Mouse (Mus musculus) telencephalon, adult 2 months (tissue): ENCODE measurements around the gene Sobp.
A peak's percentile ranks its signal among the peaks of the same experiment; 100 is the strongest.

Source experiments
- DNase-seq: peaks from one replicate; pipeline ENCODE4 v3.0.0-alpha.2; 2011; ENCODE audit warnings: low read depth, low spot score

The Sobp gene

DNA sequence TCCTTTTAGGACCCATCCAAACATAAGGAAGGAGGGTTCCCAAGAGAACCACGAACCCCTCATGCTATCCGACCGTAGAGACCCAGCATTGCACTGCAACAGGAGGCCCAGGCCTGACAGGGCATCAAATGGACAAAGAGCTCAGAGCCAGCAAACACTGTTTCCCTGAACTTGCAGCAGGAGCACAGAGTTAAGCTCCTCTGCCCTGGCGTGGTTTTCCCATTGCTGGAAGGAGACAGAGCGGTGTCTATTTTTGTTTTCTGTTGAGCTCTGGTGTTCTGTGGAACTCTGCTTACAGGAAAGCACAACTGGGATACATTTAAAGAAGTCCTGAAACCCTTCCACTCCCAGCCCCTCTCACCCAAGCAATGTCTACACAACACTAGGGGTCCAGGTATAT is 15.0 kb downstream of the Sobp start:
- no peak for DNase-seq

DNA sequence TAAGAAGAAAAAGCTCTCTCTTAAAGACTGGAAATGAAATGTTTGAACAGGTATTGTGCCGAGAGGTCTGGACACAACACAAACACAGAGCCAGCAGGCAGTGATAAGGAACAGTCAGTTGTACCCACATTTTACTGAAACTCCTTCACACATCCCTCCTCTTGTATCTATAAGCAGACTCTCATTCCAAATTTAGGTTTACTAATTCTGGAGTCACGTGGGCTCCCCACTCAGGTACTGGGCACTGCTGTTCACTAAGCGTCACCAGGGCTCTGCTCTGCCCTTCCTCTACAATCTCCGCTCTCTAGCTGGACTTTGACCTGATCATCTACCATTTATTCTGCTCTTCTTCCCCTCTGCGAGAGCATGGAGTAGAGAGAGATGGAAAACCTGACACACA is 15.4 kb downstream of the Sobp start:
- no peak for DNase-seq

DNA sequence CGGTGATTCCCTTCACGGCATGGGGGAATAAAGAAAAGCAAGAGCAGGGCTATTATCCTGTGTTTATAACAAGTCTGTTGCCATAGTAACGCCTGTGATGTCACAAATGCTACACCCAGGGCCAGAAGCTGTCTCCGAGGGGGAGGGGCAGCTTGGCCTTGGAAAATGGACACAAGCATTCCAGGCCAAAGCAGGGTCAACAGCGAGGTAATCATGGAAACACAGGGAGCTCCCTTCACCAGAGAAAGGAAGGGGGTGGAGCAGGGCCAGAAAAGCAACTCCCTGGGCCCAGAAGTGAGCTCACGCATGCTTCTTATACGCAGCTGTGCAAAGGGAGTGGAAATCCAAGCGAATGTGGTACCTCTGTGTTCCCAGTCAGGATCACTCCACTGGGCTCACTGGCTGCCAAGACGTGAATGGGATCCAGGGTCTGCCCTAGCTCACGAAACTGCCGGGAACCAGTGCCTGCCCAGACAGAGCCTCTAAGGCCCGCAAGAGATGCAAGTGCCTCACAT is 19.2 kb downstream of the Sobp start:
- no peak for DNase-seq

DNA sequence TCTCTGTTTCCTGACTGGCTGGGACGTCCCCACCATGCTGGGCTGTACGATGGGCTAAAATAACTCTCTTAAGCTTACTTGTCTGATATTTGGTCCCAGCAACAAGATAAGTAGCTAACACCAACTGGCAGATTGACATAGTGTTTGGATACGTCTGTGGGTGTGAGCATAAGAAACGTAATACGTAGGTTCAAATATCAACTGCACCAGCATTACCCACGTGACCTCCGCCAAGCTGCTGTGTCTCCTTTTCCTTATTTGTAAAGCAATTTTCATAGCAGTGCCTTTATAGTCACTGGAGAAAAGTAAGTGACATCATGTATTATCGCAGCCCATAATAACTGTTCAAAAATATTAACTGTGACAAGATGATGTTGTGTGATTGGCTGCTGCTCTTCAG is 21.7 kb downstream of the Sobp start:
- no peak for DNase-seq

DNA sequence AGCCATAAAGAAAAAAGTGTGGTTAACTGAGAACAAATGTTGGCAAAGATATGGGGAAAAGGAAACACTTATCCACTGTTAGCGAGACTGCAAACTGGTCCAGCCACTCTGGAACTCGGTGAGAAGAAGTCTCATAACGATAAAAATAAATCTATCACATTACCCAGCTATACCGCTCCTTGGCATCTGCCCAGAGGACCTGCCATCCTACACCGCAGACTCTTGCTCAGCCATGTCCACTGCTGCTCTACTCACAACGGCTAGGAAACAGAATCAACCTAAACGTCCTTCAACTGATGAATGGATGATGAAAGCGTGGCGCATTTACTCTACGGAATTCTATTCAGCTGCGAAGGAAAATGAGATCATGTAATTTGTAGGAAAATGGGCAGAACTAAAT is 25.9 kb downstream of the Sobp start:
- no peak for DNase-seq

DNA sequence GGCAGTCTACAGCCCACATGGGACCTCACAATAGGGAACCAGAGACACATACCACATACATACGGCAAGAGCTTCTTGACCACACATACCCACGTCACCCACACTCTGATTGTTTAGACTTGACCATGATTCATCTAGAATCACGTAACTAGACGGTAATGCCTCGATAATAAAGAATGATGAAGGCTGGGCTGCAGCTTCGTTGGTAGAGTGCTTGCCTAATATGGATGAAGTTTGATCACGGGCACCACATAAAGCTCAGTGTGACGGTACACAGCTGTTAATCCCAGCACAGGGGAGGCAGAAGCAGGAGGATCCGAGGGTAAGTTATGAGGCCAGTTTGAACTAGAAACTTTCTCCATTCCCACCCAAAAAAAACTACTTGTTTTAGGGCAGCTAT is 31.2 kb downstream of the Sobp start:
- DNase-seq = no peak

DNA sequence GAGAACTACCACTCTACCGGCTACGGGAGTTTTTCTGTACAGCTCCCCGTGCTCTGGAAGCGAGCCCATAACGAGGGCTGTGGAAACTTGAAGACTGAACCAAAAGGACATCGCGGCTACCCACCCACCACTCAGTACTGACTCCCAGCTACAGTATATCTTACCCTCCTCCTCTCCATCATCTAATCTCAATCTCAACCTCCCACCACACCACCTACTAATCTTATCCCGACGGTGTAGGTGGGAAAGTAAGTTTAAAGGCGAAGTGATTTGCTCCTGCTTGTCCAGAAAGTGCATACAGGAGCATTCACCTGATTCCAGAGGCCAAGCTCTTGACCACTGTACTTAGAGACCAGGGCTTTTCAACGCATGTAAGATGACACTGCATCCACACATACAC is 40.3 kb downstream of the Sobp start:
- no peak for DNase-seq

DNA sequence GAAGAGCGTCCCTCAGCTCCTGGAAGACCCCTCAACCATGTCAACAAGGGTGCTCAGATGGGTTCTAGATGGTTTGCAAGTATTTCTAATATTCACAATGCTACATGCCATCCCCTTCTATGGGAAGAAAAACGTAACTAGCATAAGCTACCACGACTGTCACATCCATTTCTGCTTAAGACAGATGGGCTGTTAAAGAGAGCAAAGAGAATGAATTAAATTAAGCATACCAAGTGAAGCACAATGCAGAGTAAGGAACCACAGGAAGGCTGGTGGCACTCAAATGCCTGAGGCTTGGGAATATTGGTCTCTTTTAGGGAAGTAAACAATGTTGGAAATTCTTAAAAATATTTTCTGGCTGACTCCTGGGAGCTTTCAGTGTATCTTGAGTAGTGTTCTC is 45.6 kb downstream of the Sobp start:
- no peak for DNase-seq

DNA sequence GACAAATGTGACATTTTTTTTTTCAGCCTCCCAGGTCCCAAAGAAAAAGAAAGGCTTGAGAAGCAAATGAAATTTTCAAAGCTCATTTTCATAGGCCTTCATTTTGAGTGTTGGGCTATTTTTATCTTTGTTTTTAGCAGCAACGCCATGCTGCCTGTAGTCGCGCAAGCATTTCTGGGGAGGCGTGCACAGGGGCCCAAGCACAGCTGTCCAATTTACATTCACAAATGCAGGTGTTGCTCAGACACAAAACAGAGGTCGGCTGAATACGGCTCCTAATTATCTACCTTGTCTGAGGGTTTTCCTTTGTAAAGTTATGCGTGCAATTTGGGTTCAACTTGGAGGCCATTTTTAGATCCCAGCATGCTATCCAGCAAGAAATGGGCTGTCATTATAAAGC is 49.8 kb downstream of the Sobp start:
- DNase-seq = no peak

DNA sequence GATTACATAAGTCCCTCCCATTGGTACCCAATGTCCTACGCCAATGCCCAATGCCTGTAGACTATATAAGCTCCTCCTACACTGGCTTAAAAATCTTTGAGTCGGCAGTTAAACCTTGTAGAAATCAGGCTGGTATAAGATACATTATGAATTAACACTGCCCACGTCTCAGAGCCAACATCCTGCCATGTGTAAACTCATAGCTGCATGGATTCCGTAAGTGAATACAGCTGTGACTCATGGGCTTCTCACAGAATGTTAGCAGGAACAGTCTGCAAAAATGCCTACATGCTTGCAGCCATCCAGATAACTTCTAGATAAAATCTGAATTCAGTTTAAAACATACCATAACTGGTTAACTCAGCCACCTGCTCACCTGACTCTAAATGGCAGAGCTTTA is 50.2 kb downstream of the Sobp start:
- peak; percentile 81 for DNase-seq

DNA sequence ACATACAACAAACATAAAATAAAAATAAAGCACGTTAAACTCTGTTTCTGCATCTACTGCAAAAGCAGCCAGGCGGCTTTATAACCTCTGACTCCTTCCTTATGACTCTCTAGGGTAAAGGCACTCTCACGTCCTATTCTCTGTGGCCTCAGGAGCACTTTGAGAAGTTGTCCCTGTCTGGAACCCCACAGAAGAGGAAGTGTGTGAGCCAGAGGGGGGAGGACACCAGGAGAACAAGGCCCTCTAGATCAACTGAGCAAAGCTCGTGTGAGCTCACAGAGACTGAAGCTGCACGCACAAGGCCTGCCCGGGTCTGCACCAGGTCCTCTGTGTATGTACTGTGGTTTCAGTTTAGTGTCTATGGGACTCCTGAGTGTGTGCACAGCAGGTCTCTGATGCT is 50.9 kb downstream of the Sobp start:
- no peak for DNase-seq

DNA sequence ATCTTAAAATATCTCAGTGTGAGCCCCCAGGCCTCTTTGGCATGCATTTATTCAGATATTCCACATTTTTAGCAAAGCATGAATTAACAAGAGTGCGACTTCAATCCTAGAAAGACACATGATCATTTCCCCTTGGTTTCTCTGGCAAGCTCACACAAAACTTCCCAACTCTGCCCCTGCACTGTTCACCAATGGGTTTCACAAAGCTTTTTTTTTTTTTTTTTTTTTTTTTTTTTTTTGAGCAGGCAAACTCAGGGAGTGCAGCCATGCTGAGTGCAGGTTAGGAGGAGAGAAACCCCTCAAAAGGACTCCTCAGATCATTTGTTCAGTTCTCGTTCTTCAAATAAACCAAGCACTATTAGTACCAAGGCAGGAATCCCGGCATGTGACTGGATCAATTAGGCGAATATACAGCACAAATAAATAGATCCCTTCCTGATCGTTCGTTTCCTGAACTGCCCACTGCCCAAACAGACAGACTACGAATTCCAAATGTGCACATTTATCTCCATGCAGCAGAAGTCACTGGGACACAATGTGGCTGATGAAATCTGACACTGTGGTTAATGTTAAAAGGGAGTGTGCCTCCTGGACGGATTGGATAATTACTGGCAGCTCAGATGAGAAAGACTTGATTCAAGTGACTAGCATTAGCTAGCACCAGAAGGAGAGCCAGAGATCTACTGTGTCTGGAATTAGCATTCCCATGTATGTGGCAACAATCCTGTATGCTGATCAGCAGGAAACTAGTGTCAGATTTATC is 53.5 kb downstream of the Sobp start:
- DNase-seq = no peak

DNA sequence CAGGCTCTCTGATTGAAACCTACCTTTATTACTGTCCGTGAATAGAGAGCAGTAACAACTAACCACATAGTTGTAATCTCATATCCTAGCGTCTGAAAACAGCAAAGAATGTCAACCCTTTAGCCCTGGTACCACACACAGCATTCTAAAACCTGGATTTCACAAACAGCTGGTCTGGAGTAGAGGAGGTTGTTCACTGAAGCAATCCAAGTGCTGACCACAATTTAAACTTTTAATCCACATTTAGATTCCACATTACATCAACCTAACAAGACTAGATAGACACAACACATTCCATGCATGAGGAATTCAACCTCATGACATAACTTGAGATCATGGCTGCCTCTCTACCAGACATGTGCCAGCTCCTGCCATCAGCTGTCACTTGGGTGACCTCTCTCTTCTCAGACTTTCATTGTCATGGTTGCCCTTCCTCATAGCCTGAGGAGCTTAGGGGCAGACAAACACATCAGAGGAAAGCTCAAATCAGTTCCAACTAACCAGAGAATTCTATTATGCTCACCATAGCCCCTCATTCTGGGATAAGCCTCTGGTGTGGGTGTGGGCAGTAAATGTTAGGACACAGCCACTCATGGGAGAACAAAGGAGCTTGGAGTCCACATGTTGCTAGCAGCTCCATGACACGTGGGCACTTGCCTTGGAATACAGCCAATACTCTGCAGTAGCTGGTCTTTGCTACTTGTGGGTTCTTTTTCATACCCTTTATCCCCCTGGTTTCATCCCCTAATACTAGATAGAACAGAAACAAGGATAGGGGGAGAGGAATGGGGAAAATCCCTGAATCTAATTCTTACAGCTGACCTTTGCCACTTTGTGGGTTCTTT is 58.0 kb downstream of the Sobp start:
- no peak for DNase-seq

DNA sequence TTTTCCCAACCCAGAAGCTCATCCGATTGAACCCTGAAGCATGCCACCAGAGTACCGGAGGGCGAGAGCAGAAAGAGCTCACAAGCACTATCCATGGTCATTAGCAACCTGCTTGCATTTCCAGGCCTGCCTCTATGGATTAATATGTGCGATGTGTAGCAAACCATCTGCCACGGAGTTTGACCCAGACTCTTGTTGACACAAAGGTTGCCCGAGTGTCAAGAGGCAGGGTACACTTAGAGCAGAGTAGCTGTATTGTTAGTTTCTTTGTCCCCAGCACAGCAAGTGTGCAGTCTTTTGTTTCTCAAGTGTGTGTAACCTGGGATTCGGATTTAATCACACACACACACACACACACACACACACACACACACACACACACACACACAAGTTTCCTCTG is 62.0 kb downstream of the Sobp start:
- DNase-seq = no peak

DNA sequence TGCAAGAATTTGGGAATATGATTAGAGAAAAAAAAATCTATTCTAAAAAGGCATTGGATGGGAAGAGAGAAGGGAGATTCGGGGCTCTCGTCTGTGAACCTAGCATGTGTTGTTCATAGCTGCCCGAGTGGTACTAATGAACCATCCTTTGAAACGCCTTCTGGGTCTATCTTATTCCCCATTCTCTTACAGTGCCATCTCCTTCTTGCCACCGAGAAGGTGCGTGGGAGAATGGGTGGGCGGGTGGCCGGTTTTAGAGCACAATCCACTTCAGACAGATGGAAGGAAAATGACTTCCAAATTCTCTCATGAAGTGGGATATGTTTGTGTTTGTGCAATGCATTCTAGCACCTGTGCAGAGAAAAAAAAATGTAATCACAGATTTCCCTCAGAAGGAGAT is 67.7 kb downstream of the Sobp start:
- peak; percentile 85 for DNase-seq

DNA sequence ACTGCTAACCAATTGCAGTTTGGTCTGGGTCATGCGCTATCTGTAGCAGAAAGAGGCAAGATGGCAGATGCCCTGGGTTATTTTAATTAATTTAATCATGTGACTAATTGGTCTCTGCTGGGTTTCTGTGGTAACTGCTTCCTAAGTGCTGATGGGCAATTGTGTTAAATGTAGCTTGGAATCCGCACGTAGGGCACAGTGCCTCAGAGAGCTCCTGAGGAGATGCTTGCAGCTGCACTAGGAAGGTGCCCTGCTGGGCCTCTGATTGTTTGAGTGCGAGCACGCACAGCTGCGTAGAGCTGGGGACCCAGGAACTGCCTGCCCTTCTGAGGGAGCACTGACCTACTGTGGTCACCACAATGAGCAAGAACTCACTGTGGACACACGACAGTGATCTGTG is 68.1 kb downstream of the Sobp start:
- no peak for DNase-seq

DNA sequence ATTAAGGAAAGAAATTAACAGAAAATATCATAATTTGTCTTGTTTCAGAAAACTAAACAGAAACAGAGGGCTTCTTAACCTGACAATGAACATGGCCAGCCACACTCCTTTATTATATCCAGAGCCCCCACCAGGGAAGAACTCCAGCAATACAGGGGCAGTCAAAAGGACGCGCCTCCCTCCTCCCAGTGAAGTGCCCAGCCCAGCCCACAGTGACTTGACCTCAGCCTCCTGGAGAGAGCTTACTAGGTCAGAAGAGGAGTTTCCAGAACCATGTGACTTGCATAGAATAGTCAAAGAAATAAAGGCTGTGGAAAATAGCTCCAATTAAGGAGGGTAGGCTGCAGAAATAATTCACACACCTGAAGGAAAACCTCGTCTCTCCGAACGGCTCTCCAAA is 73.8 kb downstream of the Sobp start:
- no peak for DNase-seq

DNA sequence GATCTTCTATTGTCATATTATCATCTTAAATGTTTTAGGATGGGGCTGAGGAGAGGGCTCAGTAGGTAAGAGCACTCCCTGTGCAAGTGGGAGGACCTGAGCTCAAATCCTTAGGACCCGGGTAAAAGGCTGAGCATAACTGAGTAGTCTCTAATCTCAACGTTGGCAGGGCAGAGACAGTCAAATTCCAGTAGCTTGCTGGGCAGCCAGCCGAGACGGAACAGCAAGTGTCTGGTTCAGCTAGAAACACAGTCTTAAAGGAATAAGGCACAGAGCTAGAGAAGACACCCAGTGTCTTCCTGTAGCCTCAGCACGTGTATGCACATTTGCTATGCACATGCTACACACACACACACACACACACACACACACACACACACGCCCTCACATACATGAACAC is 75.1 kb downstream of the Sobp start:
- no peak for DNase-seq

DNA sequence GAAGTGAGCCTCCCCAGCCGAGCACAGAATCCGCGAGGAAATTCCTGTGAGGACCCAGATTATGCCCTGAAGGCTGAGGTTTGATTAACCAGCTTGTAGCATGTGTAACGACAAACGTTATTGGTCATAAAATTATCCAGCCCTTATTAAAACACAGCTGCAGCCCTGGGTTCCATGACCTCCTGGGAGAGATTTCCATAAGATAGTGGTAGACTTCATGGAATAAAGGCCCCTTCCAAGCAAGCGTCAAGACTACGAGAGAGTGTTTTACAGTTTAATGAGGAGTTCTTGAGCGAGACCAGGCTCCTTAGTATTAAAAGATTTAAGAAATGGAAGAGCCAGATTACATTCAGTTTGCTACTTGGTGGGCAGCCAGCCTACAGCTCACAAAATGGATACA is 76.6 kb downstream of the Sobp start:
- no peak for DNase-seq

DNA sequence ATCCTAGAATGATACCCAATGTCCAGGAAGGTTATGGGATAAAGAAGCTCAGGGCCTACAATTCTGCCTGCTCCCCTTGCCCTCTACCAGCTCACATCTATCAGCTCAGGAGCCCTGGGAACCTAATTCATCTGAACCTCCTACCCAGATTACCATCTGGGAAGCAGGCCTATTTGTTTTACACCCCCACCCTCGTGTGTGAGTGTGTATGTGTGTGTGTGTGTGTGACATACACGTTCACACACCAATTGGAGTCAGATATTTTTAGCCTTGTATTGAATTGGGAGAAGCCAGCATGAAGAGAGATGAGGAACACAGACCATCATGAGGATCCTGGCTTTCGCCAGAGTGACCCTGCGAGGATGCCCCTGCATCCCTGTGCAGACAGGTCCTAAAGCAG is 77.7 kb downstream of the Sobp start:
- no peak for DNase-seq

DNA sequence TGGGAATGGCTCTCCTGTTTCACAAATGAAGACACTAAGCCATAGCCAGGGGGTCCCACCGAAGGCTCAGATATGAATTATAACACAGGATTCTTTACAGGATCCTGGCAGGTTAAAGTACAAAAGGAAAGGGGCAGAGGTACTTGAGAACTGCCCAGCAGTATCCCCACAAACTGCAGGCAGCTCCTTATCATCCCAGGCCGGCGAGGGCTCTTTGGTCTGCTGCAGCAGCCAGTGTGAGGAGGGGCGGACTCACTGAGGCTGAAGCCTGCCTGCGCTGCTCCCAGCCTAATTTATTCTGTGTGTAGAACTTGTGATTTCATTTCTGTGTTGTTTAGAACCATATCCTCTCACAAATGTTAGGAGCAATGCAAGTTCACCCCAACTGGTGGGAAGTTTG is 79.8 kb downstream of the Sobp start:
- DNase-seq = no peak

DNA sequence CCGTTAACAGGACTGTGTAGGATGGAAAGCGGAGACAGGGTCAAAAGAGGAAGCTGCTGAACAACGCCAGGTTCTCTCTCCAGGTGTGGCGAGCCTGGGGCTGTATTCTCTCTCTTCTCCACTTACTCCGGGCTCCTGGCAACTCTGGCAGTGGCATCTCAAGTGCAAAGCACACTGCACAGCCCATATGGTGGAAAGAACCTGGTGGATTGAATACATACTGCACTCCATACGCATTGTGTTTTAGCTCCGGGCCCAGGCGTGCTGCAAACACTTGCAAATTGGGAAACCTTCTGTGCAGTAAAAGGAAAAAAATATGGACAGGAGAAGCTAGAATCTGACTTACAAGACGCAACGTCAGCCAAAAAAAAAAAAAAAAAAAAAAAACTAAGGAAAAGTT is 80.9 kb downstream of the Sobp start:
- peak; percentile 74 for DNase-seq

DNA sequence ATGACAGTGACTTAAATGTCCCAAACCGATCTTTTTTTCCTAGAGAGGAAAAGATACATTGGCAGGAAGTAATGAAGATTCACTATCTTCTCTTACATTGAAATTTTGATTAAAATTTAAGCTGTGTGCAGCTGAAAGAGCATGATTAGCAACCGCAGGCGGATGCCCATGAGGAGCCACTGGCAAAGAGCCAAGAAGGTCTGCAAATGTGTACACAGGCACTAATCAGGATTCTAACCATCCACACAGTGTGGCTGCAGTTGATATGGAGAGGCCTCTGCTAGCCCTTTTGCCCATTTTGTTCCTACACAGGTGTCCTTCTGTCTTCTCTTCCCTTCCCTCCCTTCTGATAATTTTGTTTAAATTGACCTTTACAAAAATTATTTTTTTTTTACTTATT is 84.3 kb downstream of the Sobp start:
- DNase-seq = no peak
